Mouse (Mus musculus): ENCODE results near the gene AU022252.

GRCm38 (mm10) chr4:119246688-119247225 is 14.2 kb upstream of the AU022252 start:
- TF ChIP-seq CTCF (IDR thresholded peaks at IDR 0.05; ENCODE audit: borderline replicate concordance, insufficient read depth, low read length): no peak
- no peak for TF ChIP-seq POLR2A (IDR thresholded peaks at IDR 0.05; ENCODE audit: low read depth, low read length)
